Mouse (Mus musculus): ENCODE results near the gene Ift81.

Gene Ift81

GRCm38 (mm10) chr5:122513421-122514126 lies 100.7 kb downstream of the Ift81 start:
- DNase-seq: peak; percentile 42

GRCm38 (mm10) chr5:122512011-122512410 lies 102.3 kb downstream of the Ift81 start:
- DNase-seq: peak; percentile 29

GRCm38 (mm10) chr5:122511405-122511804 lies 102.9 kb downstream of the Ift81 start:
- no peak for DNase-seq

GRCm38 (mm10) chr5:122510651-122511157 lies 103.6 kb downstream of the Ift81 start:
- peak; percentile 23 for DNase-seq

GRCm38 (mm10) chr5:122509608-122510007 lies 104.7 kb downstream of the Ift81 start:
- DNase-seq: no peak

GRCm38 (mm10) chr5:122508861-122509306 lies 105.4 kb downstream of the Ift81 start:
- DNase-seq: no peak

DNA sequence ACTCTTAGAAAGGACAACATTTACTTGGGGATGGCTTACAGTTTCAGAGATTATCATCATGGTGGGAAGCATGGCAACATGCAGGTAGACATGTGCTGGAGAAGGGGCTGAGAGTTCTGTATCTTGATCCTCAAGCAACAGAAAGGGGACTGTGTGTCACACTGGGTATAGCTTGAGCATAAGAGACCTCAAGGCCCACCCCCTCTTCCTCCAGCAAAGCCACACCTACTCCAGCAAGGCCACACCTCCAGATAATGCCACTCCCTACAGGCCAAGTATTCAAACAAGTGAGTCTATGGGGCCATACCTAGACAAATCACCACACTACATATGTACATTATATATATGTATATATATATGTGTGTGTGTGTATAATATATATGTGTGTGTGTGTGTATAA lies 106.9 kb downstream of the Ift81 start:
- no peak for DNase-seq

GRCm38 (mm10) chr5:122506462-122506861 lies 107.9 kb downstream of the Ift81 start:
- DNase-seq: no peak

DNA sequence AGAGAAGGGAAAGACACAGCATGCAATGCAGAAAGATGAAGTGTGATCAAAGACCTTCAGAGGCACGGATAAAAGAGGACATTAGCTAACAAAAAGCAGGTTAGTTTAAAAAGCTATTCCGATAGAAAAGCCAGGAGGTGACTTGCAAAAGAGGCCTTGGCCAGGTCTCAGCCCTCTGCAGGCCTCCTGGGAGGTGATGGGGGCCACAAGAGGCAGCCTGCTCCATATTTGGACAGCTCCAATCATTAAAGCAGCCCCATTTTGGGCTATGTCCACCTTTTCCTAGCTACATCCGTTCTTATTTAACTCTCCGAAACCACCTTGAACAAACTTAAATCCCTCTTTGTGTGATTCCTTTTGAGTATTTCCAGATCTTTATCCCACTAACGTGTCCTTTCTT lies 108.8 kb downstream of the Ift81 start:
- no peak for DNase-seq

DNA sequence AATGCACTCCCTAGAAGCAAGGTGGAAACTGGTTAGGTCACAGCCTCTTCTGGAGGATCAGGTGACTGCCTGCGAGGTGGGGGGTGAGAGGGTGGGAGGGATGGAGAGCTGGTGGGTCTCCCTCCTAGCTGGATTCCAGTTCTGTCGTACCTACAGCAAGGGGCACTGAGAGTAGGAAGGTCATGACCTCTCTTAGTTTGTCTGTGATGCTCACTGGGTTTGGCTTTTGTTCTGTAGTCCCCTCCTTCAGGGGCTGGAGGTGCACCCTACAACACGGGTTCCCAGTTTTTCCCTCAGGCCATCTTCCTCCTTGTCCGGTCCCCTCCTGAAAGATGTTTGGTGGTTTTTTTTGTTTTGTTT lies 110.6 kb downstream of the Ift81 start:
- DNase-seq: no peak

GRCm38 (mm10) chr5:122503015-122503759 lies 111.1 kb downstream of the Ift81 start:
- DNase-seq: no peak

DNA sequence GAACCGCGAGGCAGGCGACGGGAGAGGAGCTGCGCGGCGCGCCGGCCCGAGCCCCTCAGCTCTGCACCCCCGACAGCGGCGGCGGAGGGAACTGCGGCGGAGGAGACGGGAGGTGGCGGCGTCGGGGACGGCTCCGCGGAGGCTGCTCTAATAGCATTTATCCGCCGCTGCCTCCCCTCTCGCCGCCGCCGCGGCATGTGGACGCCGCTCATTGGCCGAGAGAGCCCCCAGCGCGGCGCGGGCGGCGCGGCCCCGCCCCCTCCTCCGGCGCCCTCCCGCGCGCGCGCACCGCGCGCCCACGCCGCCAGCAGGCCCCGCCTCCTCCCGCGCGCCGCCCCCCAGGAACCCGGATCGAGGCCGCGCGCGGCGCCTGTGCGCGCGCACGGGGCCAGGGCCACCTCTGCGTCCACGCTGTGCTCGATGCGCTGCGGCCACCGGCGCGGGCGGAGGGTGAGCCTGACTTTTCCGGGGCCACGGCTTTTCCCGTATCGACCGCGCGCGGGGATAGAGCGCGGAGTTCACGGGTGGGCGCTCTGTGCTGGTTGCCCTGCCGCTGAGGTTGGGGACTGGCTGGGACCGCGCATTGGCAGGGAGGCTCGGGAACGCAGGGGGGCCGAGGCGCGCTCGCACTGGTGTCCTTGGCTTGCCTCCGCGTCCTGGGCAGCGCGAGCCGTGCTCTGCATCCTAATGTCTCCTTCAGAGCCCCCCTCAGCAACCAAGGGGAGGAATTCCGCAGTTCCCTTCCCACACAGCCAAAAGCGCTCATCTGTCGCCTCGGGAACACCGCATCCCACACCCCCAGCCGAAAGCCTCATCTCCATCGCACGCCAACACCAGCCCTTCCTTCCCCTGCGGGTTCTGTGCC lies 112.0 kb downstream of the Ift81 start, which contains the start of gene Atp2a2:
Gene Atp2a2 (minus strand): TSS at position 149 of the 865 bp plus-strand sequence.
- peak; percentile 92 for DNase-seq

- DNase-seq: peak; percentile 70
Measured at GRCm38 (mm10) chr5:122501101-122502076, 112.9 kb downstream of the Ift81 start.

GRCm38 (mm10) chr5:122500563-122500962 lies 113.8 kb downstream of the Ift81 start:
- DNase-seq: no peak
